Mouse (Mus musculus) lung, postnatal 0 days (tissue): ENCODE measurements around the gene Nutm1.

Experiments
- CTCF ChIP-seq: IDR thresholded peaks from 2 replicates; pipeline ENCODE4 v1.5.1; 2016; ENCODE audit warnings: antibody characterized with exemption, mild to moderate bottlenecking
- EP300 ChIP-seq: IDR thresholded peaks from 2 replicates; pipeline ENCODE4 v1.6.1; 2016; ENCODE audit warnings: antibody characterized with exemption, mild to moderate bottlenecking, control low read depth

DNA sequence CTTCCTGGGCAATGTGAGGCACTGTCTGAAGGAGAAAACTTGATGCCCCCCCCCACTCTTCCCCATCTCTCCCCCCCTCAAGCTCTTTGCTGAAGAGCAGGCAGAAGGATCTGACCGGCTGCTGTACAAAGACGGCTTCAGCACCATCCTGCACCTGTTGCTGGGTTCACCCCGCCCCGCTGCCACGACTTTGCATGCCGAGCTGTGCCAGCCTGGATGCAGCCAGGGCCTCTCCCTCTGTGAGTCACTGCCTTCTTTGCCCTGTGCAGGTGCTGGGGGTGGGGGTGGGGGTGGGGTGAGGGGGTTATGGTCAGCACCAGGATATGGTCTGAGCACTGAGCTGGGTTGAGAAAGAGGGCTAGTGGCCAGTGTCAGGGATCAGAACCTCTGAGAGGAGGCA lies 12.9 kb downstream of the Nutm1 start:
- TF ChIP-seq CTCF (no peak), EP300 (no peak)
